18 mouse cellular contexts compared by ENCODE assay signal in the genomic region with DNA sequence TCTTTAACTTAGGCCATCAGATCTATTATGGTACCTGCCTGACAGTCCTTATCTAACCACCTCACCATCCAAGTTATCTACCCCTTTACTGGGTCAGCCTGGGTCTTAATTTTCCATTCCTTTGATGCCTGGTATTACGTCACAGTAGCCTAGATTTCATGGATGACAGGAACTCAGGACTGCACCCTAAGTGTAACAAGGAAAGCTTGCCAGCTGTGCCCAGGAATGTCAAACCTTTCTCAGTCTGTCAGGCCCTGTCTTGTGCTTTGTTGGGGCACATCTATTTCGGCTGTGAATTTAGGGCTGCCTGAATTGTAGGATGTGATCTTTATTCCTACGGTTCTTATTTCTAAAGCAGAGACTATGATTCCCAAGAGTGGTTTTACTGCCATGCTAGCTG.
"Had no signal": no experiment of that assay in that cellular context is flagged by ENCODE, and none has a peak within 500 bp of the region (broad histone marks: within the 10 kb centered on the region; RNA-seq: fewer than 3 reads in every experiment).

No protein-coding gene starts in this region.

- H3K4me2 ChIP-seq: lung, embryonic 14.5 days; midbrain, embryonic 12.5 days; neural tube, embryonic 13.5 days; neural tube, embryonic 15.5 days had no signal

- ATAC-seq: midbrain, embryonic 16.5 days had no signal

- DNase-seq: lung, embryonic 14.5 days; lung, postnatal 10 days; lung, postnatal 4 days; midbrain, embryonic 14.5 days; retina, postnatal 1 day; right cerebral cortex, adult 18-20 months; right cerebral cortex, postnatal 25 days; right cerebral cortex, postnatal 4 days; spleen, adult 18-20 months; thymus, adult 18-20 months; thymus, postnatal 14 days; thymus, postnatal 36 days had no signal

- H3K9me3 ChIP-seq: midbrain, embryonic 10.5 days; midbrain, embryonic 12.5 days; neural tube, embryonic 13.5 days; neural tube, embryonic 15.5 days had no signal

- H3K9ac ChIP-seq: lung, embryonic 14.5 days; midbrain, embryonic 12.5 days; neural tube, embryonic 13.5 days; neural tube, embryonic 15.5 days had no signal

- H3K4me3 ChIP-seq: midbrain, embryonic 10.5 days; midbrain, embryonic 12.5 days; myocyte; neural tube, embryonic 13.5 days; neural tube, embryonic 15.5 days had no signal

- H3K27ac ChIP-seq: midbrain, embryonic 10.5 days; midbrain, embryonic 12.5 days; neural tube, embryonic 13.5 days; neural tube, embryonic 15.5 days had no signal

- H3K36me3 ChIP-seq: midbrain, embryonic 10.5 days; midbrain, embryonic 12.5 days; neural tube, embryonic 13.5 days; neural tube, embryonic 15.5 days had no signal

- H3K27me3 ChIP-seq: midbrain, embryonic 12.5 days; neural tube, embryonic 13.5 days; neural tube, embryonic 15.5 days had no signal
